1 mouse cellular context compared by ENCODE assay signal in genomic region chr1:153446120-153446831, GRCm38 (mm10).
TF ChIP-seq lines count a peak whose summit lies in the region.

No protein-coding gene starts in this region.

TF ChIP-seq in MEL, 35 proteins besides CTCF, POLR2A, EP300 and RAD21 (continued from another document):
- TF ChIP-seq HCFC1 (IDR thresholded peaks at IDR 0.05; ENCODE audit: low read depth, low read length): no peak
- TF ChIP-seq POLR2AphosphoS5 (IDR thresholded peaks at IDR 0.05; ENCODE audit: borderline replicate concordance, low read depth, low read length): no peak
- TF ChIP-seq BHLHE40 (IDR thresholded peaks at IDR 0.05; ENCODE audit: borderline replicate concordance, low read depth, low read length): no peak
